Mouse (Mus musculus) heart, adult 8-10 months (tissue): ENCODE data around the gene Gm13103. TPM values are rescaled to one million over a fixed set of nuclear protein-coding genes. Genes with fewer than 3 reads are reported as not detected.
"Not testable (repeated sequence)": the region's sequence is repeated elsewhere in the genome, so short reads cannot be mapped to it uniquely, and the experiment has no call there.

ENCODE experiments used
- DNase-seq: peaks from one replicate; pipeline ENCODE4 v3.0.0; 2022; ENCODE audit warnings: low spot score
- total RNA-seq, 4 experiments: library from RNA; stranded (reverse); gene quantifications; 2 replicates each; pipeline ENCODE4 v1.2.4; 2022

Gene Gm13103
- not detected for total RNA-seq

DNA sequence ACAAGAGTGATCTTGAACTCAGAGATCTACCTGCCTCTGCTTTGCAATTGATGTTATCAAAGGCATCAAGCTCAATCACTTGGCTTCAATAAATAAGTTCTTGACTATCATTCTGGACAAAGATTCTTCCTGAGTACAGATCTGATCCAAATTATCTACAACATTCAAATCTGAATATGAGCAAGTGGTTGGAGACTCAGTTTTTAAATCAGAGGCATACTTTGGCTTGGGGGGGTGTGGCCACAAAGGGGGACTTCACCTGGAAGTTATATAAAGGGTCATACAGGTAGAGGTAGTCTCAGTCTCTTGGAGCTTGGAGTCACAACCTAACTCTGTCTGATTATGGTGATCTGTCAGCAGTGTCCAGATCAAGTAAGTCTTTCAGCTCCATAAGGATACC is at the start of gene Gm13103:
TSS of gene Gm13103 (plus strand) at position 301 of the 400 bp plus-strand sequence.
- DNase-seq = not testable (repeated sequence)

DNA sequence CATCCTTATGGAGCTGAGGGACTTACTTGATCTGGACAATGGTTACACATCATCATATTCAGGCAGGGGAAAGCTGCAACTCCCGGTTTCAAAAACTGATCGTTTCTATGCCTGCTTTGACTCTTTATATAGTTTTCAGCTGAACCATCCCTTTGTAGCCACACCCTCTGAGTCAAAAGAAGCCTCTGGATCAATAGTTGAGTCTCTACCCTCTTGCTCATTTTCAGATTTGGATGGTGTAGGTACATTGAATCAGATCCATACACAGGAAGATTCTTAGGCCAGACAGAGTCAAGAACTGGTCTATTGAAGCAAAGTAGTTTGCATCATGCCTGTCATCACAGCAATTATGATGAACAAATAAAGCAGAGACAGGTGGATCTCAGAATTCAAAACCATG is 30.3 kb upstream of the Gm13103 start, which contains the start of gene Gm13084:
TSS of gene Gm13084 (minus strand) at position 101 of the 400 bp plus-strand sequence.
- DNase-seq = no peak

DNA sequence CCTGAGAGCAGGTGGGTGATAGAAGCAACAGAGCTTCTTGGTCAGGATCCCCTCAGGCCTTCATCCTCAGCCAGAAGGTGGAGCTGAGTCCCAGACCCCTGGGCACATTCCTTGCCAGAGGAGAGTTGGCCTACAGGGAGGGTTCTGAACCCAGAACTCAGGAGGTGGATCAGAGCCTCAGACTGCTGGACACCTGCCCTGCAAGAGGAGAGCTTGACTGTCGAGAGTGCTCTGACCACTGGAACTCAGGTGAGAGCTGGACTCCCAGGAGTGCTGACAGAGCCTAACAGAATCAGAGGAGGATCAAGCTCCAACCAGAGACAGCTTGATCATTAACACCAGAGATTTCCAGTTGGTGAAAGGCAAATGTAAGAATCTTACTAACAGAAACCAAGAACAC is 36.1 kb downstream of the Gm13103 start:
- DNase-seq = not testable (repeated sequence)

- not testable (repeated sequence) for DNase-seq
Measured at GRCm38 (mm10) chr4:143894406-143894805, 48.1 kb downstream of the Gm13103 start.

GRCm38 (mm10) chr4:143900280-143900679 is 54.0 kb downstream of the Gm13103 start, which contains the start of gene Pramef6:
Gene Pramef6 (minus strand): TSS chr4:143900380.
- not testable (repeated sequence) for DNase-seq

Other genes starting within 250 kb of the Gm13103 start
- not detected for gene Gm13083, start 231.5 kb upstream of the Gm13103 start, total RNA-seq
- gene Gm13088, start 189.3 kb upstream of the Gm13103 start, total RNA-seq = not detected
- gene Gm13089, start 143.8 kb upstream of the Gm13103 start, total RNA-seq = not detected
- not detected for gene Gm13078, start 127.0 kb upstream of the Gm13103 start, total RNA-seq
- not detected for gene Gm13023, start 57.1 kb upstream of the Gm13103 start, total RNA-seq
- gene Gm13084, start 30.4 kb upstream of the Gm13103 start, total RNA-seq = not detected
- not detected for gene Pramef6, start 53.9 kb downstream of the Gm13103 start, total RNA-seq
- not detected for gene Pramef25, start 104.5 kb downstream of the Gm13103 start, total RNA-seq
- gene Gm13101, start 120.5 kb downstream of the Gm13103 start, total RNA-seq = not detected
- gene Pramef17, start 147.9 kb downstream of the Gm13103 start, total RNA-seq = not detected
- not detected for gene Pramel4, start 212.6 kb downstream of the Gm13103 start, total RNA-seq